Mouse (Mus musculus): ENCODE measurements around the gene Tmprss15.
A peak's percentile ranks its signal among the peaks of the same experiment; 100 is the strongest.

Tmprss15 gene

GRCm38 (mm10) chr16:79090997-79091396, at the start of gene Tmprss15:
TSS of gene Tmprss15 (minus strand) at chr16:79091097.
- DNase-seq (ENCODE audit: low spot score in 2 of 2), result no peak

- DNase-seq (ENCODE audit: low spot score in 2 of 2), result no peak
Measured at GRCm38 (mm10) chr16:79114879-79115278, 24.0 kb upstream of the Tmprss15 start.

- no peak for DNase-seq (ENCODE audit: low spot score in 2 of 2)
Measured at GRCm38 (mm10) chr16:79109516-79109915, 18.6 kb upstream of the Tmprss15 start.

- no peak for DNase-seq (ENCODE audit: low spot score in 2 of 2)
Measured at GRCm38 (mm10) chr16:79108969-79109368, 18.1 kb upstream of the Tmprss15 start.

GRCm38 (mm10) chr16:79100325-79100724, 9.4 kb upstream of the Tmprss15 start:
- DNase-seq (ENCODE audit: low spot score in 2 of 2), result no peak

- DNase-seq (ENCODE audit: low spot score in 2 of 2), result no peak
Measured at GRCm38 (mm10) chr16:79098321-79098720, 7.4 kb upstream of the Tmprss15 start.

- DNase-seq (ENCODE audit: low spot score in 2 of 2), result no peak
Measured at GRCm38 (mm10) chr16:79086550-79086949, 4.3 kb downstream of the Tmprss15 start.

GRCm38 (mm10) chr16:79063848-79064247, 27.0 kb downstream of the Tmprss15 start:
- no peak for DNase-seq (ENCODE audit: low spot score in 2 of 2)

GRCm38 (mm10) chr16:79058775-79059558, 31.9 kb downstream of the Tmprss15 start:
- peak in 1 of 2 experiments; percentile 32 for DNase-seq (ENCODE audit: low spot score in 2 of 2)

- no peak for DNase-seq (ENCODE audit: low spot score in 2 of 2)
Measured at GRCm38 (mm10) chr16:79032593-79032992, 58.3 kb downstream of the Tmprss15 start.

- DNase-seq (ENCODE audit: low spot score in 2 of 2), result no peak
Measured at GRCm38 (mm10) chr16:79002812-79003211, 88.1 kb downstream of the Tmprss15 start.

GRCm38 (mm10) chr16:79001679-79002078, 89.2 kb downstream of the Tmprss15 start:
- DNase-seq (ENCODE audit: low spot score in 2 of 2), result no peak

- no peak for DNase-seq (ENCODE audit: low spot score in 2 of 2)
Measured at GRCm38 (mm10) chr16:78976384-78976783, 114.5 kb downstream of the Tmprss15 start.

- DNase-seq (ENCODE audit: low spot score in 2 of 2), result no peak
Measured at GRCm38 (mm10) chr16:78974099-78974498, 116.8 kb downstream of the Tmprss15 start.

- no peak for DNase-seq (ENCODE audit: low spot score in 2 of 2)
Measured at GRCm38 (mm10) chr16:78969091-78969731, 121.7 kb downstream of the Tmprss15 start.

- DNase-seq (ENCODE audit: low spot score in 2 of 2), result no peak
Measured at GRCm38 (mm10) chr16:78957434-78957833, 133.5 kb downstream of the Tmprss15 start.

GRCm38 (mm10) chr16:78950359-78950758, 140.5 kb downstream of the Tmprss15 start:
- DNase-seq (ENCODE audit: low spot score in 2 of 2), result no peak

GRCm38 (mm10) chr16:78937755-78938154, 153.1 kb downstream of the Tmprss15 start:
- no peak for DNase-seq (ENCODE audit: low spot score in 2 of 2)

- DNase-seq (ENCODE audit: low spot score in 2 of 2), result no peak
Measured at GRCm38 (mm10) chr16:78934298-78934697, 156.6 kb downstream of the Tmprss15 start.

GRCm38 (mm10) chr16:78931287-78932025, 159.4 kb downstream of the Tmprss15 start:
- DNase-seq (ENCODE audit: low spot score in 2 of 2), result no peak

GRCm38 (mm10) chr16:78930382-78931286, 160.3 kb downstream of the Tmprss15 start, which contains the start of gene Chodl:
TSS of gene Chodl (plus strand) at chr16:78930948.
- peak; percentile 16 to 20 for DNase-seq (ENCODE audit: low spot score in 2 of 2)
